Mouse (Mus musculus): ENCODE measurements around the gene Tex46.

DNA sequence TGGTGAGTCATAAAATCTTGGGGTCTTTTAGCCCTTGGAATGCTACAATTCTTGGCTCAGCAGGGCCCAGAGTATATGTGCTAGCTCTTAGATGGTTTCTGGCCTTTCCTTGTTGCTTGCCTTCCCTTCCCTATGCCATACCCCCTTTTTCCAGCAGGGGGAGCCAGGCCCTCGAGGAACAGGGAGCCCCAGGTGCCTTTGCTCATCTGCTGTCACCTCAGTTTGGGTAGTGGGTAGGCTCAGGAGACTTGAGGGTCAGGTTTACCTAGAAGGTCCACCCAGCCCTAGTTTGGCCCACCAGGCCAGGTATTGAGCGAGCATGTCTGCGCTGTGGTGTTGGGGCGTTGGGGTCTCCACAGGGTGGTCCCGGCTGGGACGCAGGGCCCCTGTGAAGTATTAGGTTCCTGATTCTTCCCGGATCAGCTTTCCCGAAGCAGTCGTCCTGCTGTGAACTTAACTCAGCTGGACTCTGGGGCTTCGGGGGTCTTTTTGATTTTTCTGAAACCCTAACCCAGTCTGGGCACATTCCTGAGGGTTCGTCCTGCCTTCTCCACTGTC lies 38.8 kb downstream of the Tex46 start:
- TF ChIP-seq CTCF (IDR thresholded peaks at IDR 0.05; ENCODE audit: low read depth) (peak; percentile 98), EP300 (IDR thresholded peaks at IDR 0.05; ENCODE audit: low read depth) (no peak)
